Mouse (Mus musculus) hindbrain, embryonic 15.5 days (tissue): ENCODE measurements around the gene Cdkal1. TPM values are rescaled to one million over a fixed set of nuclear protein-coding genes. Genes with fewer than 3 reads are reported as not detected.

Source experiments
- ATAC-seq: fragments of 200-750 bp; cut with Nextera tagmentation; 2 replicates; pipeline ENCODE4 v1.8.0; 2017; ENCODE audit warnings: low read depth, moderate number of reproducible peaks, moderate TSS enrichment; ENCODE audit not compliant: low FRiP score
- H3K27ac ChIP-seq: fragments of 300-500 bp; sonication (generic); replicated peaks from 2 replicates; pipeline ENCODE4 v1.5.1; 2015; ENCODE audit warnings: mild to moderate bottlenecking, inconsistent platforms
- H3K27me3 ChIP-seq: fragments of 300-500 bp; sonication (generic); 2 replicates; pipeline ENCODE4 v1.6.1; 2015; ENCODE audit warnings: control low read depth, inconsistent platforms
- H3K36me3 ChIP-seq: fragments of 300-500 bp; sonication (generic); 2 replicates; pipeline ENCODE4 v1.6.1; 2015; ENCODE audit warnings: control low read depth, inconsistent platforms
- H3K4me1 ChIP-seq: fragments of 300-500 bp; sonication (generic); replicated peaks from 2 replicates; pipeline ENCODE4 v1.6.1; 2015; ENCODE audit warnings: control low read depth, inconsistent platforms
- H3K4me2 ChIP-seq: fragments of 300-500 bp; sonication (generic); 2 replicates; pipeline ENCODE4 v1.6.1; 2015; ENCODE audit warnings: moderate library complexity, mild to moderate bottlenecking, inconsistent platforms
- H3K4me3 ChIP-seq: fragments of 300-500 bp; sonication (generic); 2 replicates; pipeline ENCODE4 v1.5.1; 2015; ENCODE audit warnings: mild to moderate bottlenecking, inconsistent platforms
- H3K9ac ChIP-seq: fragments of 300-500 bp; sonication (generic); 2 replicates; pipeline ENCODE4 v1.6.1; 2015; ENCODE audit warnings: inconsistent platforms
- H3K9me3 ChIP-seq: fragments of 300-500 bp; sonication (generic); 2 replicates; pipeline ENCODE4 v1.6.1; 2016; ENCODE audit warnings: control low read depth, inconsistent platforms
- WGBS: fragments of 180-500 bp; shearing (Covaris S2); methylation state at CpG from one replicate; pipeline ENCODE4 v1.1.7; 2015; 5-methylcytosine and 5-hydroxymethylcytosine counted together
- polyA plus RNA-seq: library from polyadenylated mRNA; unstranded; fragments of >200 nt; fragmentation: Nextera tagmentation; extraction: Ambion mirVana; gene quantifications from 2 replicates; pipeline ENCODE4 v1.2.1, GENCODE M21; 2015

The Cdkal1 gene
- polyA plus RNA-seq, 1 experiment from 2014 or later: 20.2 TPM

DNA sequence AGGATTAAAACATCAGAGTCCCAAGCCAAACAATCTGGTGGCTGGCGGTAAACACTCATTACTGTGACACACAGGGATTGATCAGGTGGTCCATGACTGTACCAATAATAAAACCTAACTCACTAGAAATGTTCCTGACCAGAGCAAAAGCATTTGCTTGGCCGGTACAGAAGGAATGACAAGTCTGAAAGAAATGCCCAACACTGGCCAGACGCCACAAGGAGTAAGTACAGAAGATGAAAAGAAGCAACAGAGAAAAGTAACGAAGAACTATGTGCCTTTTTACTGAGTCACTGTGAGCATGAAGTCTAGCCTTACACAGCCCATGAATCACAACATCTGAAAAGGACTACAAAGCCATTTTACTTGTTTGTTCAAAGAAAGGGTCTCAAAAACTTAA lies 24.3 kb downstream of the Cdkal1 start:
- Histone ChIP-seq H3K36me3 (no peaks in the 10 kb centered on the region), H3K9me3 (no peaks in the 10 kb centered on the region), H3K4me3 (no peak overlapping the region), H3K27me3 (no peaks in the 10 kb centered on the region), H3K4me2 (no peak overlapping the region), H3K4me1 (peaks cover 13% of the 10 kb centered on the region), H3K27ac (no peak overlapping the region), H3K9ac (no peak overlapping the region)
- no peak for ATAC-seq
- WGBS: 69% methylated on average over 4 of the region's 4 CpGs

GRCm38 (mm10) chr13:29828032-29828431 lies 27.4 kb downstream of the Cdkal1 start:
- Histone ChIP-seq H3K4me3 (no peak overlapping the region), H3K27ac (no peak overlapping the region), H3K36me3 (no peaks in the 10 kb centered on the region), H3K4me2 (no peak overlapping the region), H3K9me3 (no peaks in the 10 kb centered on the region), H3K27me3 (no peaks in the 10 kb centered on the region), H3K4me1 (peaks cover 10% of the 10 kb centered on the region; the same call in 1 of the 2 replicates), H3K9ac (no peak overlapping the region)
- WGBS: 23% methylated on average over 1 of the region's 1 CpGs
- no peak for ATAC-seq

DNA sequence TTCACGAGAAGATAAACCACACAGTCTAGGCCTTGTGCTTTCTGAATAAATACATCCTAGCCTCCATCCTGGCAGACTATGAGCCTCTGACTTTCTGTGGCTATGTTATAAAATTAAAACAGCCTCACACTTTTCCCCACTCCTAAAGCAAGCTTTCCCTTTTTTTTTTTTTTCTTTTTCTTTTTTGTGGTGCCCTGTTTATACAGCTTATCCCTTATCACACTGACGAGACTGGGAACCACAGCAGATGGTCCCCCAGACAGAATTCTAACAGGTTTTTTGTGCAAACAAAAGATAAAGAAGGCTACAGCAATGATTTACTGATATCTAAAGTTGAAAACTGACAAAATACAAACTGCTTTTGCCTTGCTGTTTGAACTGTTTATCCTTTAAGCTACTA lies 29.0 kb downstream of the Cdkal1 start:
- Histone ChIP-seq H3K4me3 (no peak overlapping the region), H3K27me3 (no peaks in the 10 kb centered on the region), H3K27ac (no peak overlapping the region), H3K9me3 (no peaks in the 10 kb centered on the region), H3K4me2 (no peak overlapping the region), H3K36me3 (no peaks in the 10 kb centered on the region), H3K4me1 (peaks cover 8% of the 10 kb centered on the region; the same call in 1 of the 2 replicates), H3K9ac (no peak overlapping the region)
- 61% methylated on average over 2 of the region's 2 CpGs for WGBS
- ATAC-seq: no peak

DNA sequence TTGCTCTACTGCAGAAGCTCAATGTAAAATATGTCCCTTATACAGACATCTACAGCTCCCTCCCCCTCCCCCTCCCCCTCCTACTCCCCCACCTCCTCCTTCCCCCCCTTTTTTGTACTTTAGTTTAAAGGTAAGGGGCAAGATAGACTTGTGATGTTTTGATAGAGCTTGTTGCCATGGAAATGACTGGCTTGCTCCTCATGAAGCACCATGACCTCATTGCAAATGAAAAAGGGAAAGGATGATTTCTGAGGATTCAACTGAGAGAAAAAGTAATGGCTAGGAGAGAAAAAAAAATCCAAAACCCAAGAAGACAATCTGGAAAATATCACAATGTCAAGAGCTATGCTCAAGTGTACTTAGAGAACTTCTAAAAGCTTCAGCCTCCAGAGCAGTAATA lies 29.4 kb downstream of the Cdkal1 start:
- Histone ChIP-seq H3K4me2 (no peak overlapping the region), H3K9me3 (no peaks in the 10 kb centered on the region), H3K36me3 (no peaks in the 10 kb centered on the region), H3K4me3 (no peak overlapping the region), H3K27ac (no peak overlapping the region), H3K9ac (no peak overlapping the region), H3K27me3 (no peaks in the 10 kb centered on the region), H3K4me1 (peaks cover 8% of the 10 kb centered on the region; the same call in 1 of the 2 replicates)
- no peak for ATAC-seq

GRCm38 (mm10) chr13:29824797-29825196 lies 30.7 kb downstream of the Cdkal1 start:
- H3K27ac ChIP-seq: no peak overlapping the region
- 68% methylated on average over 4 of the region's 4 CpGs for WGBS
- H3K36me3 ChIP-seq: no peaks in the 10 kb centered on the region

GRCm38 (mm10) chr13:29824326-29824725 lies 31.1 kb downstream of the Cdkal1 start:
- no peaks in the 10 kb centered on the region for H3K9me3 ChIP-seq
- H3K9ac ChIP-seq: no peak overlapping the region
- H3K27me3 ChIP-seq: no peaks in the 10 kb centered on the region
- peak; percentile 37; the same call in 1 of the 2 replicates for ATAC-seq
- H3K27ac ChIP-seq: 0 out of 2 replicates have a peak overlapping the region, but pooled peaks have one; percentile 53
- H3K36me3 ChIP-seq: no peaks in the 10 kb centered on the region
- H3K4me2 ChIP-seq: no peak overlapping the region
- peaks cover 8% of the 10 kb centered on the region; the same call in 1 of the 2 replicates for H3K4me1 ChIP-seq
- WGBS: 73% methylated on average over 8 of the region's 8 CpGs
- no peak overlapping the region for H3K4me3 ChIP-seq

More at GRCm38 (mm10) chr13:29824797-29825196, 30.7 kb downstream of the Cdkal1 start:
- Histone ChIP-seq H3K9me3 (no peaks in the 10 kb centered on the region), H3K9ac (no peak overlapping the region), H3K27me3 (no peaks in the 10 kb centered on the region), H3K4me1 (peaks cover 8% of the 10 kb centered on the region; the same call in 1 of the 2 replicates), H3K4me3 (no peak overlapping the region), H3K4me2 (no peak overlapping the region)
- no peak for ATAC-seq

DNA sequence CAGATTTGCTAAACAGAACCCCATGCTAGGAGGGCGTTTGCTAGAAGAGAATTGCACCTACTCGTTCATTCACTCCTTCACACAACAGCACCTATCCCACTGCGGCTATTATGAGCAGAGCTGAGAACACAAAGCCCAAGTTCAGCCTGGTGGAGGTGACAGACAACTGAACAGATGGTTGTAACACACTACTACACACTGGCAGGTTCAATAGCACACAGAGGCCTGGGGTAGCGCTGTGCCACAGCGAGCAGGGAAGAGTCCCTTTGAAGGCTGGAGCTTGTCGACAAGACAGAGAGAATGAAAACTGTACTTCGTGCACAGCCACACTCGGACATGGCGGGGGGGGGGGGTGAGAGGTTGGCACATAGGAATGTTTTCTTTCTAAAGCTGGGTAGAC lies 31.6 kb downstream of the Cdkal1 start:
- H3K27me3 ChIP-seq: no peaks in the 10 kb centered on the region
- no peaks in the 10 kb centered on the region for H3K36me3 ChIP-seq
- H3K27ac ChIP-seq: peak overlapping the region; percentile 53
- no peaks in the 10 kb centered on the region for H3K9me3 ChIP-seq
- no peak overlapping the region for H3K4me3 ChIP-seq
- peaks cover 8% of the 10 kb centered on the region; the same call in 1 of the 2 replicates for H3K4me1 ChIP-seq
- H3K9ac ChIP-seq: no peak overlapping the region
- WGBS: 40% methylated on average over 9 of the region's 9 CpGs
- H3K4me2 ChIP-seq: no peak overlapping the region
- peak; percentile 85 for ATAC-seq

DNA sequence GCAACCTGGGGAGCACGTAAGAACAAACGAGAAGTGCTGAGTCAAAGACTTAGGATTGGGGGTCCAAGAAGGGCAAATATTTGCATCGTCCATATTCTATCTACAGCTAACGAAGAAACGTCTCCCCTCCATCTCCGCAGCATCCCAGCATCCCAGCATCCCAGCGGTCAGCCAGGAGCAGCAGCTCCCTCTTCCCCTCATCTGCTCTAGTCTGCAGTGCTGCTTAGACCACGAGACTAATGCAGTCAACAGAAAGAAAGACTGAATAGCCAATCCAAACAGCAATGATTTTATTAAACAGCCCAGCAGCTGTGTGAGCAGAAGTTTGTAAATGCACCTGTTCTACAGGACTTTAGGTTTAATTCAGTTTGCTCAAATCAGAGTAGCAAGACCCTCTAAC lies 32.0 kb downstream of the Cdkal1 start:
- Histone ChIP-seq H3K27ac (peak overlapping the region; percentile 53), H3K9ac (no peak overlapping the region), H3K9me3 (no peaks in the 10 kb centered on the region), H3K4me3 (no peak overlapping the region), H3K27me3 (no peaks in the 10 kb centered on the region), H3K4me2 (no peak overlapping the region), H3K36me3 (no peaks in the 10 kb centered on the region), H3K4me1 (peaks cover 8% of the 10 kb centered on the region; the same call in 1 of the 2 replicates)
- 0 out of 2 replicates have a peak, but pooled peaks have one; percentile 7 for ATAC-seq
- 71% methylated on average over 8 of the region's 8 CpGs for WGBS

DNA sequence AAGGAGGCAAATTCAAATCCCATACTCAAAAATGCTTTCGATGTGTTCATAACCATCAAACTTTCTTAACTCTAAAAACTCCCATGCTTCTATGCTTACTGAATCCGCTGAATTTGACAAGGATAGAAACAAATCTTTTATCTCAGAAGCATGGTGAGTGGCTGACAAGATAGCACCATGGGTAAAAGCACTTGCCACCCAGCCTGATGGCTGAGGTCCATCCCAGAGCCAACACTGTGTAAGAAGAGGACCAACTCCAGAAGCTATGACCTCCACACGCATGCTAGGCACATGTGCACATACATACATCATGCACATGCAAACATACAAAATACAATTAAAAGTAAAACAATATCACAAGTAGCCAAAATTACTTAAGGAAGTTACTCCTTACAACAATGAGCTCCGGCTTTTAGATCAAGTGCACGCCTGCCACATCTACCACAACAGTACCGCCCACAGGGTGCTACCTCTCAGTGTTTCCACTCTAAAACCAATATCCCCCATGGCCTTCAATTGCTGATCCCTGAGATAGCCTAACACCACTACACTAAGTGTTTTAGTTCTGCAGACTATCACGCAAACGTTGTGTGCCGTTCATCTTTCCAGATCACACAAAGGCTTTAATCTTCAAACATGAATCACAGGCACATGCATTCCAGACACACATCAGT lies 35.4 kb downstream of the Cdkal1 start:
- no peak overlapping the region for H3K4me2 ChIP-seq
- no peaks in the 10 kb centered on the region for H3K9me3 ChIP-seq
- H3K27me3 ChIP-seq: no peaks in the 10 kb centered on the region
- H3K9ac ChIP-seq: no peak overlapping the region
- WGBS: 95% methylated on average over 9 of the region's 9 CpGs
- H3K4me1 ChIP-seq: peaks cover 8% of the 10 kb centered on the region; the same call in 1 of the 2 replicates
- no peaks in the 10 kb centered on the region for H3K36me3 ChIP-seq
- ATAC-seq: no peak
- no peak overlapping the region for H3K27ac ChIP-seq
- no peak overlapping the region for H3K4me3 ChIP-seq

- Histone ChIP-seq H3K27ac (no peak overlapping the region), H3K36me3 (no peaks in the 10 kb centered on the region), H3K27me3 (no peaks in the 10 kb centered on the region), H3K4me1 (peaks cover 8% of the 10 kb centered on the region; the same call in 1 of the 2 replicates), H3K4me2 (no peak overlapping the region), H3K9ac (no peak overlapping the region), H3K9me3 (no peaks in the 10 kb centered on the region), H3K4me3 (no peak overlapping the region)
- WGBS: 92% methylated on average over 3 of the region's 3 CpGs
- ATAC-seq: no peak
These were observed 36.3 kb downstream of the Cdkal1 start for GRCm38 (mm10) chr13:29819147-29819546.

DNA sequence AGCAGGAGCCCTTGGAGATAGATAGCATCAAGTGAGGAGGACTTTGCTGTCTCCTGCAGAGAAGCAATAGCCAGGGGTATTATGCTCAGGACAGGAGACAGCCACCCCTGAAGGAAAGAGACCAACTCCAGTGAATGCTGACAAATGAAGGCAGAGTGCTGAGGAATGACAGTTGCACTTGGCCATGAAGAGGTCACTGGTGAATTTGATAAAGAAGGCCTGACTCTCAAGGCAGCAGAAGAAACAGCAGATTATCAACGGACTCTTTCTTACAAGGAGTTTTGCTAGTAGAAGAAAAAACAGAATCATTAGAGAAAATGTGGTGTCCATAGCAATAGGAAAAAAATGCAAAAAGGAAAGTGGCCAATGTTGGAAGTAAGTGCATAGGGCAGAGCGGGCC lies 37.2 kb downstream of the Cdkal1 start:
- Histone ChIP-seq H3K9ac (no peak overlapping the region), H3K9me3 (no peaks in the 10 kb centered on the region), H3K27me3 (no peaks in the 10 kb centered on the region), H3K27ac (no peak overlapping the region), H3K4me2 (no peak overlapping the region), H3K4me1 (0 out of 2 replicates have a peak, but pooled peaks cover 1% of the 10 kb centered on the region), H3K4me3 (no peak overlapping the region), H3K36me3 (no peaks in the 10 kb centered on the region)
- ATAC-seq: no peak
- WGBS: 91% methylated on average over 2 of the region's 2 CpGs

DNA sequence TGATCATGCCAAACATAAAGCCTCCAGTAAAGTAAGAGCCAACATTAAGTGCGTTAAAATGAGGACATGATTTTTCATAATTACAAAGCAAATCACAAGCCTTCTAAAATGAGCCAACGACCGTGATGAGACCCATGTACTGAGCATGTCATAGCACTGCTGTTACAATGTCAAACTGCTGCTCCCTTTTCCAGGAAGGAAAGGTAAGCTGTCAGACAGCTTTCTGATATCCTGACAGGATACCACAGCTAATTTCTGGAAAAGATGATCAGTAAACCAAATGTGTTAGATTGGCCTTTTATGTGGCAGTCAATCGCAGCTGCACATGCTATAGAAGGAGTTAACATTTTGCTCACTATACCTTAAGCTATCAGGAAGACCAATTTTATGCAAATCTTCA lies 44.7 kb downstream of the Cdkal1 start:
- H3K36me3 ChIP-seq: no peaks in the 10 kb centered on the region
- no peak overlapping the region for H3K4me3 ChIP-seq
- no peaks in the 10 kb centered on the region for H3K9me3 ChIP-seq
- ATAC-seq: no peak
- H3K27me3 ChIP-seq: no peaks in the 10 kb centered on the region
- H3K4me1 ChIP-seq: no peaks in the 10 kb centered on the region
- H3K9ac ChIP-seq: no peak overlapping the region
- WGBS: 69% methylated on average over 4 of the region's 4 CpGs
- H3K27ac ChIP-seq: no peak overlapping the region
- no peak overlapping the region for H3K4me2 ChIP-seq

GRCm38 (mm10) chr13:29808383-29808782 lies 47.1 kb downstream of the Cdkal1 start:
- no peak for ATAC-seq
- Histone ChIP-seq H3K4me3 (no peak overlapping the region), H3K4me1 (no peaks in the 10 kb centered on the region), H3K9me3 (no peaks in the 10 kb centered on the region), H3K27ac (no peak overlapping the region), H3K9ac (no peak overlapping the region), H3K27me3 (no peaks in the 10 kb centered on the region), H3K36me3 (no peaks in the 10 kb centered on the region), H3K4me2 (no peak overlapping the region)
- WGBS: 96% methylated on average over 3 of the region's 3 CpGs
